Mouse (Mus musculus) embryo, embryonic 9.5 days (tissue): Measurements from ENCODE around the gene Cfap74.

Experiments used
- DNase-seq: peaks from one replicate; pipeline ENCODE4 v3.0.0-alpha.2; 2017; ENCODE audit errors: extremely low spot score

Gene Cfap74

DNA sequence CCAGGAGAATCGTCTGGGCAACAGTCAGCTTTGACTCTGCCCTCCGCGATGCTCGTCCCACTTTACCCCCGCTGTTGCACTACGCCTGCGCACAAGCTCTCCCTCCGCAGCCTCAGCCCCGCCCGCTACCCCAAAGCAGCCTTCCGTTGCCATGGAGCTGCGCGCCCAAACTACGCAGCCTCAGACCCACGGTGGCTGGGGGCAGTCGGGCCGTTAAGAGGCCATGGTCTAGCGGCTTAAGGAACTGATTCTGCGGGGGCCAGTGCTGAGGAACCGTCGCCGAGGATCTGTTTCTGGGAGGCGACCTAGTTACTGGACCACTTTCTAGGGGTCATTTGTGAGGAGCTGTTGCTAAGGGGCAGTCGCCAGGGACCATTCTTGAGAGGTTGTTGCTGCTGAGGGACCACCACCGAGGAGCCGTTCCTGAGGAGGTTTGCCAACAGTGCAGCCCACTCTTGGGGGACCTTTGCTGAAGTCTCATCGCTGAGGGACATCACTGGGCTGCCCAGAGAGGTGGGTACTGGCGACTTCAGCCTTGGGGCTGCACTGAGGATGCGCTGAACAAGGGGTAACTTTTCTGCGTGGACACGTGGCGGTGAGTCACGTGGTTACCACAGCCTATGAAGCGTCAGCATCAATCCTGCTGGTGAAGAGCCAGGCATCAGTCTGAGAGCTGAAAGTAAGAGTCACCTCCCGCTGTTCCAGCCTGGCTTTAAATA, at the start of gene Cfap74:
Cfap74 (plus strand) TSS at position 133 of the 719 bp plus-strand sequence.
- DNase-seq, result peak; percentile 93

DNA sequence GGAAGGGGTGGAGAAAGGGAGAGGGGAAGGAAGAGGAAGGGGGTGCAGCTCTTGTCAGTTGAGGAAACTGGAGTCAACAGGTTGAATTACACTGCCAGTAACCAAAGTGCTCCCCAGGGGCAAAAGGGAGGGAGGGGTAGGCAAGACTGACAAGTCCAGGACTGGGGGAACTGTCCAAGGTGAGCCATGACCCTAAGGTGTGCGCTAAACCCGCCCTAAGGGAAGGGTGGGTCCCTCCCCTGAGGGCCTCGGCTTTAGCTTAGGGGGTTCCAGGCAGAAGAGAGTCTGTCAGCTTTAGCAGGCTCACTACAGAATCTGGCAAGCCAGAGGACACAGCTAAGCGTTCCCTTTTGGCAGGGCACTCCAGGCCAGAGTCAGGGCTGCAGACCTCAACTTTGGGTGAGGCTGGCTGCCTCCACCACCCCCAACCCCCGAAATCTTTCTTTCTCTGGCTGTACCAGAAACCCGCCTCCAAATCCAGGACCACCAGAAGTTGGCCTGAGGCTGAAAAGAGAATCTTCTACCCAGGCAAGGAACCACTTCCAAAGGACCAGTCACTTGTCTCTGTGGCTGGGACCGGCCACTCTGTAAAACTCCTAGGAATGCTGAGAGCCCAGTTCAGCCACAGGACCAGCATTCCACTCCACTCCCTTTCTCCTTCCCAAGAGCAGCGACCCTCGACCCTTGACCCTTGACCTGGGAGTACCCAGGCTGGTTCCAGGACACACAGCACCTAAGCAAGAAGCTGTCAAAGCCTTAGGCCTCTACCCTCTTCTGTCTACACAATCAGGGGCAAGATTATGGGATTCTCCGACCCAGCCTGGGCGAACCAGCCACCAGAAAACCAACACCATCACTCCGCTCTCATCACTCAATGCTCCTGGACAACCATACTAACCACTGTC, 49.2 kb upstream of the Cfap74 start:
- peak; percentile 54 for DNase-seq

DNA sequence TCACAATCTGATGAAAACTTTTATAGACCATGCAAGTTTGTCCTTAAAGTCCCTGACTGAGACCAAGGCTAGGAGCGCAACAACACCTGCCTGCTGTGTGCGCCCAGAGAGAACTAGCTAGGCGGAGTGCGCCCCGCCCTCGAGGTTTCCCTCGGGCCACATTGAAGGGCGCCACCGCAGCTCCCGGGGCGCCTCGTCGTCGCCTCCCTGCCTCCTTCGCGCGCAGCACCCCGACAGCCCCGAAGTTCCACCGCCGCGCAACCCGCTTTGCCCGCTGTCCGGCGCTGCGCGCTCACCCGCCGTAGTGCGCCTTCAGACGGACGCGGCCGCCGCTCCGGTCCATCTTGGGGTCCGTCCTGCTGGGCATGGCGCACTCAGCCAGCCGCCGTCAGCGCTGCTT, 48.1 kb upstream of the Cfap74 start:
- DNase-seq, result peak; percentile 23

DNA sequence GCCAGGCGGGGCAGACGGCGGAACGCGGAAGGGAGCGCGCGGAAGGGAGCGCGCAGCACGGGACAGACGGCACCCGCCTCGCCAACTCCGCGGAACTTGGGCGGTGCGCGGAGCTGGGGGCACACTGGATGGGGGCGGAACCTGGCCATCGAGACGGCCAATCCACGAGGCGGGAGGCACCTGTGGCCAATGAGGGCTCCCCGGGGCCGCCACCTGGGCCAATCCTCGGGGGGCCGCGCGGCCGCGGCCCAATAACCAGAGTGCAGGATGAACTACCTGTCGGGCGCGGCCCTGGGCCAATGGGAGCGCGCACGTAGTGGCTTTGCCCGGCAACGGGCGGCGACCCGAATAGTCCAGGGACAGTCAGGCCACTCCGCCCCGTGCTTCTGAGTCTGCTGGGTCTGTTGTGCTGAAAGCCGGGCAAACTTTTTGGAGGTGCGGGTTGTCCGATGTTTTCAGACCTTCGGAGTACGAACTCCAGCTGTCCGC, 47.6 kb upstream of the Cfap74 start, which contains the start of gene Prkcz:
Prkcz (minus strand) TSS at position 59 of the 489 bp plus-strand sequence.
- peak; percentile 88 for DNase-seq

DNA sequence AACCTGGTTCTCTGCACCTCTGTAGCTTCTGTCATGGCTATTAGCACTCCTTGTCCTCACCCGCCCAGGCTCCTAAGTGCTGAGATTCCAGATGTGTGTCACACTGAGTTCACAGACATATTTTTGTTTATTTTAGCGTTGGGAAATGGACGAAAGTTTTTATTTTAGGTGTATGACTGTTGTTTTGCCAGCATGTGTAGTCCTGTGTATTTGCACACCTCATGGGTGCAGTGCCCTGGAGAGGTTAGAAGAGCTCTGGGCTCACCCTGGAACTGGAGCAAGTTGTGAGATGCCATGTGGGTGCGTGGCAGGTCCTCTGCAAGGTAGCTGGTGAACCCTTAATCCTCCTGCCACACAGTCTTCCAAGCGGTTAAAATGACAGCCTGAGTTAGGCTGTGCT, 46.5 kb upstream of the Cfap74 start:
- DNase-seq, result no peak

DNA sequence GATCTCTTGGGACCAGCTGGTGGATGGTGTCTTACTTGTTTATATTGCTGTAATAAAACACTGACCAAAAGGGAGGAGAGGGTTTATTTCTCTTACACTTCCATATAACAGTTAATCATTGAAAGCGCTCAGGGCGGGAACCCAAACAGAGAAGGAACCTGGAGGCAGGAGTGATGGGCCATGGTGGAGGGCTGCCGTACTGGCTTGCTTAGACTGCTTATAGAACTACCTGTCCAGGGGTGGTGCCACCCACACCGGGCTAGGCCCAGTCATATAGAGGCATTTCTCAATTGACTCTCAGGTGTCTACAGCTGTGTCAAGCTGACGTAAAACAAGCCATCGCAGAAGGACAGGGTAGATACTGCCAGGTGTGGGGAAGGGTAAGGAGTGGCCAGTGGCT, 42.2 kb upstream of the Cfap74 start:
- no peak for DNase-seq

DNA sequence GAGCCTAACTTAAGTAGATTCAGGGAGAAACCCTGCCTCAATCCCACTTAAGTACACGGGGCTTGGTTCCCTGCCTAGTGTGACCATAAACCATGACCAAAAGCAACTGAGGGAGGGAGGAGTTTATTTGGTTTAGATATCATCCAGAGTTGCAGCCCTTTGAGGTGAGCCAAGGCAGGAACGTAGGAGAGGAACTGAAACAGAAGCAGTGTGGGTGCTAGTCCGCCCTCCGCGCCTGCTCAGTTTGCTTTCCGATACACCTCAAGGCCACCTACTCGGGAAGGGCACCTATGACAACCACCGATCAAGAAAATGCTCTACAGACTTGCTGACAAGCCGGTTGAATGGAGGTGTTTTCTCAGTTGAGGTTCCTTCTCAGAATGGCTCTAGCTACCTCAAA, 41.3 kb upstream of the Cfap74 start:
- DNase-seq, result no peak

DNA sequence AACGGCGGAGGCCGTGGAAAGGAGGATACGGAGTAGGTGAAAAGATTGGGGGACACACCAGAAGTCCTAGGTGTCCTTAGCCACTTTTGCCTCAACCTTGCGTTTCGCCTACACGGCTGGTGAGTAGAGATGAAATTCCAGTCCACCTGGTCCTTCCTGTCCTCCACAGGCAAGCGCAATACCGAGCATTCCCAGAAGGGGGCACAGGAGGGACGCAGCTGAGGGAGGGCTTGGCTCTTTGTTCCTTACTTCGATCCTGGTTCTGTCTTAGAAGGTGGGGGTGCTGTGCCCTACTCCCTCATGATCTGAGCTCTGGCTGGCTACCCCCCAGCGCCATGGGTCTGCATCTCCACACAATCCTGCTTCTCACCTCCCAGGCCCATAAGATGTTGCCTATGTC, 40.3 kb upstream of the Cfap74 start:
- peak; percentile 83 for DNase-seq

DNA sequence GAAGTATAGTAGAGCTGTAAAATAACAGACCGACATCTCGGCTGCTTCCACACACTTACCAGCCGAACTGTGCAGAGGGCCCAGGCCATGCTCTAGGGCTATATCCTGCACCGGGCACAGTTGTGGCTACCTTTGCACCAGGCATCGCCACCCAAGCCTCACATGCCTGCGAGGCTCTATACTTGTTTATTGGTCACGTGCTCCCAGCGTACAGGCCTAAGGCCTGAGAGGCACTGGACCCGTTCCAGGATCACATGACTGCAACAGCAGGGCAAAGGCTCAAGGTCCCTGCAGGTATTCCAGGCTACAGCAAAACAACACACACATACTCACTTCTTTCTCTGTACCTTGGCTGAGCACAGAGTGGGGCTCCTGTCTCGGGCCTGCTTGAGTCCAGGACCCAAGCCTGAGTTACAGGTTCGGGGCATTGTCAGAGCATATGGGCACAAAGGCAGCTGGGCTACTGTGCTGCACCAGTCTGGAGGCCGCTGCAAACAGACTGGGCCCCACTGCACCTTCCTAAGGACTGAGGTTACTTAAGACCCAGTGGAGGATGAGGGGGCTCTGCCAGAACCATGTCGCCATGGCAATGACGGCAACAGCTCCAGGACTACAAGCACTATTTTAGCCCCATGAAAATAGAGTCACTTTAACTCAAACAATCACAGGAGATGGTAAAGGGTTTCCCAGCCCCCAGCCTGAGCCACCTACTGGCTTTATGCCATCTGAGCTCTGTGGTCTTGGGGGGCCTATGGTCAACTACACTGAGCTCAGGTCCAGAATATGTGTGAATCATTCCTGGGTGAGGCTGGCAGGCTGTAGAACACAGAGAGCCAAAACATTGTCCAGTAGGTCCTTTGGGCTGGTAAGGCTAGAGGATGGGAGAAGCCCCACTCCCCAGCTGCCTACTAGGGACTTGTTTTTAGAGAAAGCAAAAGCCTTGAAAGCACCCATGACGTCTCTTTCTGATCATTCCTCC, 38.0 kb upstream of the Cfap74 start:
- DNase-seq, result no peak

DNA sequence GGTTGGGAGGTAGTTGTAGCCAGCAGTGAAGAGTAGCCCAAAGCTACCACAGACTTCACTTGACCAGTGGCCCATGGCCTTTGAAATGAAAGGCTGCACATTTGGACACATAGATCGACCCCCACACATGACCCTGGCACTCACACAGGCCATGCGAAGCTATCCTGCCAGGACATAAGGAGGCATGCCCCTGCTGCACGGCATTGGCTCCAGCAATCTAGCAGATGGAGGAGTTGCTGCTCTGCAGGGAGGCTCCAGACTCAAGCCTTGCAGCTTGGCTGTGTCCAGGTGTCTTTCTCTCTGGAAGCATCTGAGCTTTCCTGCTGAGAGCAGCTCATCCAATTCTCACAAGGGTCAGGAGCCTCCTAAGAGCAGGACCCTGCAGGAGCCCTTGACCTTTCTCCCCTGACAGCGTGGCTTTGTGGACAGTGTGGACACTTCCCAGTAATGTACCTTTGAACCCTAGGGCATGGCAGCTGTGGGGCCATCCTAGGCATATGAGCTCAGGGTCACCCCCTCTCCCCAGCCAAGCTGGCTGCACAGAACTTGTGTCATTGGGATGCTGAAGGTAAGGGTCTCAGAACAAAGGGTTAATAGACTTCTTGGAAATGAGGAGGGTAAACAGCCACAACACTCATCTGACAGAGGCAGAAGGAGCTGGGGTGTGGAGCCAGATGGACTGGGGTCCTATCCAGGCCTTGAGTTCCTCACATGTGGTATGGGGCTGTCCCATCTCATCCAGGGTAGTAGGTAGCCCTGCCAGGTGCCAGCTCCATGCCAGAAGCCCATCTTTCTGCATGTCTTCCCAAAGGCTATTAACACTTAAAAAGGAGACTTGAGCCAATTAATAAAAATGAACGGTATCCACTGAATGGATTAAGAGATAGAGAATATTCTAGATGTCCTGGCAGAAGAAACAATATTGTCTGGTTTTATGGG, 36.9 kb upstream of the Cfap74 start:
- DNase-seq, result no peak

DNA sequence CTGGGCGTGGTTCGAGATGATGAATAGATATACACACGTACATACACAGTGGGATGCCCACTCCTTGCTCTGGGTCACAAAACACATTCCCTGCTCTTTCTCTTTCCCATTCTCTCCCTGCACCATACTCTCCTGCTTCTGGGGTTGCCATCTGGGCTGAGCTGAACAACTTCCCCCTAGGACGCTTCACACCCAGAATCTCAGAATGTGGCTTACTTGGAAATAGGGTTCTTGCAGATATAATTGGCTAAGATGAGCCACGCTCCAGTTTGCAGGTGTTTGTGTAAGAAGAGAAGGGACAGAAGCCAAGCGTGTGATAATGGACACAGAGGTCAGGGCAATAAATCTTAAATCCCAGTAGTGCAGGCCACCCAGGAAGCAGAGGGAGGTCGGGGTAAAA, 27.0 kb upstream of the Cfap74 start:
- no peak for DNase-seq

DNA sequence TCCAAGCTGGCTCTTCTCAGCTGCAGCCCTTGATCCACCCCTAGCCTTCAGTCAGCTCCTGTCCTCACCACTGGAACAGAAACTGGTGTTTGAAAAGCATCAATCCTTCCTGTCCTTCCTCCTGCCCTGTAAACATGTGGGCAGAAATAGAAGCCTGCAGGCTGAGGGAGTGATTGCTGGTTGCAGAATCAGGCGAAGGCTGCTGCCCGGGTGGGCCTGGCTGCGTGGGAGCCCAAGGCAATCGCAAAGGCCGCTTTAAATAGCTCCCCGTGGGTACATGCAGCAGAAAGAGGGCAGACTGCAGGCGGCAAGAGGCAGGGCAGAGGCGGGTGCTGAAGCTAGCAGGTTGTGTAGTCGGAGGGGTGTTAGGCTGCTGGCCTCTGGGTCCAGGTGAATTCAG, 26.2 kb upstream of the Cfap74 start:
- no peak for DNase-seq

DNA sequence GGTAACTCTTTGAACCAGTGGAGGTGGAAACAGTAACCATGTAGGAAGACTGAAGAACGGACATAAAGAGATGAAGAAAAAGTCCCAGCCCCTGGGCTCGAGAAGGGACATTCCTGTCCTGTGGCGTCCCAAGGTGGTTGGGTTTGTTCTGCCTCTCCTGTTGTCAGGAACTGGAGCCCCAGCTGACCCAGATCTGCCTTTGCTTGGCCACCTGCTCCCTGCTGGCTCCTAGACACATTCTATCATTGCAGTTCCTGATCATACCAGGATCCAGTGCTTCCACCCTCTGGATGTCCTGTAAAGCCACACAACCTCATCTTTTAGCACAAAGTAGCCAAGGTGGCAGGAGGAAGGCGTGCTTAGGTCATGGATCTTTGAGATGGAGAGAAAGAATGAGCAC, 25.7 kb upstream of the Cfap74 start:
- no peak for DNase-seq

DNA sequence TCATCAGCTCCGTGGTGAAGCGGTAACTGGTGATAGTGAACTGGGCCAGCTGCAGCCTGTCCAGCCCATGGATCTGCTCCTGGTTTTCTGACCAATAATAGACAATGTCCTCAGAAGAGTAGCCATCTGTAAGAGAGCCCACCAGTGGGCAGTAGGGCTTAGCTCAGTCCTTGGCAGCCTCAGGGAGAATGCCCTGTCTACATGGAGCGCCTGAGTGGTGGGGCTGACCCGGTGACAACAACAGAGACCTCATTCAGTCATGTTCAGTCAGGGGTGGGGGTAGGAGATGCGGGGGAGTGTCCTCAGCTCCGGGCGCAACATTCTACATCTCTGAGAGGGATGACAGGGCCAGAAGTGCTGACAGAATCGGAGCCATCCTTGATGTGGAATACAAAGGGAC, 21.8 kb upstream of the Cfap74 start:
- DNase-seq, result no peak

DNA sequence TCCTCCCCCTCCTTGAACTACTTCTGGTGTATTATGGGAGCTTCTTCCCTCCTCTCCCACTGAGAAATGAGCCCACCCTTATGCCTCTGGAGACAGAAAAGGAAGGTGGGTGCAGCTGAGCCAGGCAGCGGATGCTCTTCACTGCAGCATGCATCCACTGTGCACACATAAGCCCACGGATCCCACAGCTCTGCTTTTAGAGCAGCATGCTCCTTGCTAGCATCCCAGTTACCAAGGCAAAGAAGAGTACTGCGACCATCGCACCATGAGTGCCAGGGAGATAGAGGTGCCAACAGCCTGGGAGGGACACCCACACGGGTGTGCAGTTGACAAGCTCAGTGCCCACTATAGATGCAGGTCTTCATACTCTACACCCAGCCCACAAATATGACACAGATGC, 13.5 kb upstream of the Cfap74 start:
- no peak for DNase-seq

DNA sequence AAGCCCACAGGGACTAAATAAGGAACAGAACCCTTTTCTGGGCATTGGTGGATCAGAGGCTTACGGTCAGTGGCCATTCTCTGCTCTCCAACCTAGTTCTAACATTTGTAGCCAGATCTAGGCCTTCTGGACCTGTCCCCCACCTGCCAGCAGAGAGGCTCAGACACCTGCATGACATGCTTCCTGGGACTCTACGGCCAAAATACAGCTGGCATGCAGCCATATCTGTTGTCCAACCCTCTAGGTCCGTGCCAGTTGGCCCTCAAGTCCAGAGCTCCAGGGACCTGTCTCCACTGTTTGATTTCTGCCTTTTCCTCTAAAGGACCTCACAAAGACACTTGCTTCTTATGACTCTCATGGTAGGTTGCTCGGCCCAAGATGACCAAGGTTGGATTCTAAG, 12.2 kb upstream of the Cfap74 start:
- DNase-seq, result no peak

DNA sequence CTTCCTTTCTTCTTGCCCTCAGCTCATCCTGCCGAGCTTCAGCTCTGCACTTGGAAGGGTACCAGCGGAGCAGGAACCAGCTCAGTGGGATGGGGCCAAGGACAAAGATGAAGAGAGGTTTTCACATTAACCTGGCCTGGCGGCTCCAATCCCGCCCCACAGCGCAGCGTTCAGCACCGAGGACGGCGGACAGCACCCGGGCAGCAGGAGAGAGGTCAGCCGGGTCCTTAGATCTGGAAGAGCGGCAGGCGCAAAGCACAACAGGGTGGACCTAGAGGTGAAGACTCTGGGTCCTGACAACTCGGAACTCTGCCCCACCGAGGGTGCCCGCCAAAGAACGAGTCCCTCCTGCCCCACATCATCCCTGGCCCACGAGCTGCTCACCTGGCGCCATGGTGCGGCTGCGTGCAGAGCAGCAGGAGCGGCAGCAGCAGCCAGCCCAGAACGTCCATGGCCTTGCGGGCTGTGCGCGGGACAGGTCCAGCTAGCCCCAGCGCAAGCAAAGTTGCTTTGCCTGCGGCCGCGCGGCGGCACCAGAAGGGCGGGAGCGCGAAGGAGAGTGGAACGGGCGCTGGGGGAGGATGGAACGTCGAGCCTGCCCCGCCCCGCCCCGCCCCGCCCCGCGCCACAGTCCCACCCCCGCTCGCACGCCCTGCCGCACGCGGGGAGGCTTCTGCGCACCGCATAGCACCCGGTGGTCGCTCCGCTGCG, 11.3 kb upstream of the Cfap74 start, which contains the start of gene Gabrd:
Gabrd (minus strand) TSS at position 602 of the 711 bp plus-strand sequence.
- peak; percentile 78 for DNase-seq

DNA sequence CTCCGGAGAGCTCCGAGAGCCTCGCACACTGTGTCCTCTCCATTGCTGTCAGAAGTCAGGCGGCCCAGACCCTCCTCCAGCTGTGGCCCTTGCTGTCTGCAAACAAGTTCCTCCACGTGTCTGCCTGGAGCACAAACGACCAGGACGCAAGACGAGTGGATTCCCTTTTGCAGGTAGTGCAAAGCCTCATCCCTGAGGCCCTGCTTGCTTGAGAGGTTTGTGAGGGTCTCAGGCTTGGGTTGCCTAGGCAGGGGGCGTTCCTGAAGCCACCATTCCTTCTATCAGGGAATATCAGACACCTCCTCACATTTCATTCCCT, 10.8 kb upstream of the Cfap74 start:
- no peak for DNase-seq

DNA sequence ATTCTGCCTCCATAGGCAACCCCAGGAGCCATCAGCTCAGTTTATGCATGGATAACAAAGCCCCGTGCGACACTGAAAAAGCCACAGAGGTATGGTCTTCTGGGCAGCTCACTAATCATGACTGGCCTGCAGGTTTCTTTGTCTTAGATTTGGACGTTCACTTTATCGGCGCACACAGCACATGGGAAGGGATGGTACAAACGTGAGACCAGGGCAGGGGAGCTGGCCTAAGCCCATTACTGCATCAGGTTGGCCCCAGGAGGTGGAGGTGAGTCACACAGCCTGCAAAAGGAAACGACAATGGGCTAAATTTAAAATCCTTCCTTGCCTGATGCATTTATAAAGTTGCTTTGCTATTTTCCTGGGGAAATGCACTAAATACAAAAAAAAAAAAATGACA, 7.9 kb upstream of the Cfap74 start:
- DNase-seq, result no peak

DNA sequence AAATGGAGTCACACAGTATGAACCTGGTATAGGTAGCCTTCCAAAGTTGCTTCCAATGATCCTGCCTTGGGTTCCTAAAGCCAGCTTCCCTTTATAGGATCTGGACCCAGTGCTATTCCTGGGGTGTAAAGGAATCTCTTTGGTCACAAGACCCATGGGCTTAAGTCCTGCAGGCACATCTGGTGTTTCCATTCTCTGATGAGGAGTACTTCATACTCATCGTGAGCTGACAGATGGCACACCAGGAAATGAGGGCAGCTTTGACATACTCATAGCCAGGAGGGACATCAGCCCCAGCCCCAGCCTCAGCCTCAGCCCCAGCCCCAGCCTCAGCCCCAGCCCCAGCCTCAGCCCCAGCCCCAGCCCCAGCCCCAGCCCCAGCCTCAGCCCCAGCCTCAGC, 6.5 kb upstream of the Cfap74 start:
- no peak for DNase-seq
